Mouse (Mus musculus) thymus, postnatal 0 days (tissue): ENCODE data around the gene Eral1. TPM values are rescaled to one million over a fixed set of nuclear protein-coding genes. Genes with fewer than 3 reads are reported as not detected.

ENCODE experiments used
- DNase-seq: peaks from one replicate; pipeline ENCODE4 v3.0.0-alpha.2; 2015; ENCODE audit warnings: low spot score
- polyA plus RNA-seq: library from polyadenylated mRNA; unstranded; fragments of >200 nt; fragmentation: Nextera tagmentation; extraction: Ambion mirVana; gene quantifications from 2 replicates; pipeline ENCODE4 v1.2.1, GENCODE M21; 2015

The Eral1 gene
- 22.4 and 24.5 TPM in 2 replicates for polyA plus RNA-seq

DNA sequence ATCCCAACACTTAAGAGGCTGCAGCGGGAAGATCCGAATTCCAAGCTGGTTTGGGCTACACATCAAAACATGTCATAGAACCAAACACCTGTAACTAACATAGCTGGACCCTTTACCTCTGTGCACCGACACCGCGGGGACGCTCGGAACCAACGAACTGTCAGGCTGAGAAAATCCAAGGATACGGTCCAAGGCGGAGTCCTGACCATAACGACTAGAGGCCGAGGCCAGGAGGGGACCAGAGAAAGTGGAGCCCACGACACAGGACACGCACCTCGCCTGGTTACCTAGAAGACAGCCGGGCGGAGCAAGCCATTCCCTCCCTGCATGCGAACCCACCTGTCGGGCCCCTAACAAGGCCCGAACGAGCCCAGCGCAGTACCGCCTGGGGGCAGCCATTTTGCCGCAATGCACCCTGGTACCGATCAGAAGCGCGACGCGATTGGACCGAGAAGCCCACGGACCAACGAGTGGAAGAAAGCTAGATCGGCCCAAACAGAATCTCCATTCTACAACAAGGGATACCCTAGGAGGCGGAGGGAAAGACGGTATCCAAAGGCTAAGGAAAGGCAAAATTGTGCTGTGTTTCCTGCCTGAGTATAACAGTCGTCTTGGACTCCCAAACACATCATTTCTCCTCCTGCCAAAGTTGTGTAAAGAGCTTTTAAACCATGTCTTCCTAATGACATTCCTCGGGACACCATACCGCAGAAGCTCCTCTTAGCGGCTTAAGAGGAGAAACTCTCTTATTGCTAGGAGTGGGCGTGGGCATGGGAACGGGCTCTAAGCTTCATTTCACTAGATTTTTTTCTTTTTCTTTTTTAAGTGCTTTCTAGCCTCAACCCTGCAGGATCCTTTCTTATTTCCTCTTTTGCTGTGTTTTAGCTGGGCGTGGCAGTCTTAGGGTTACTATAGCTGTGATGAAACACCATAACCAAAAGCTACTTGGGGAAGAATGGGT, at the start of gene Eral1:
Eral1 (minus strand) TSS at position 423 of the 961 bp plus-strand sequence.
- DNase-seq: peak; percentile 80

DNA sequence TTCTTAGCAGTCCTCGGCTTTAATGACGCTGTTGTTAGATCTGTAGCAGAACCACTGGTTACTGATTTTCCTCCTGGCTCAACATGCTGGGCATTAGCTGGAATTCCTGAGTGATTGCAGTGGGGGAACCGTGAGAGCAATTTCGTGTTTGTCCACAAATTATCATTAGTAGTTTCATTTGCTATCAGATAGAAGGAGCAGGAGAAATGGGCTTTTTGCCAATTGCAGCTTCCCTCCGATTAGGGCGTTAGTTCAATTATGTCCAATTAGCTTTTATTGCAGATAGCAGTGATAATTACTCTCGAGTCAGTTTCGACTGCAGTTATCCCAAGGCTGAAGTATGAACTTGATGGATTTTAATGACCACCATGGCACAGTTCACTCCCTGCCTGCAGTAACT, 49.3 kb upstream of the Eral1 start:
- DNase-seq: no peak

DNA sequence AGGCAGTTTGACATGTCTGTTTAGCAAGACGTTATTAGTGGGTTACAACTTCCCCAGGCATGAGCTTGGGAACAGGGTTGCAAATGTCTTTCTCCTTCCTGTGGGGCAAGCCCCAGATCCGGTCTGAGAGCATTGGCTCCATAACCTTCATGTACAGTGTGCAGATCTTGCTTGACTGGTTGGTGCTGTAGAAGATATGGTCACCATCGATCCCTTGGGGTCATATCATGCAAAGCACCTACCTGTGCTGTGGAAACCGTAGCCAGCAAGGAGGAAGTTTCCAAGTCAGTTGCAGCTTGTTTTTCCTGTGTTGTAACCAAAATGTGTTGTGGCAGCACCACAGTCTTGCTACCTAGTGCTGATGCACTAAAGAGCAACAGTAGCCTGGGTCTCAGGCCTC, 46.6 kb upstream of the Eral1 start:
- DNase-seq: no peak

DNA sequence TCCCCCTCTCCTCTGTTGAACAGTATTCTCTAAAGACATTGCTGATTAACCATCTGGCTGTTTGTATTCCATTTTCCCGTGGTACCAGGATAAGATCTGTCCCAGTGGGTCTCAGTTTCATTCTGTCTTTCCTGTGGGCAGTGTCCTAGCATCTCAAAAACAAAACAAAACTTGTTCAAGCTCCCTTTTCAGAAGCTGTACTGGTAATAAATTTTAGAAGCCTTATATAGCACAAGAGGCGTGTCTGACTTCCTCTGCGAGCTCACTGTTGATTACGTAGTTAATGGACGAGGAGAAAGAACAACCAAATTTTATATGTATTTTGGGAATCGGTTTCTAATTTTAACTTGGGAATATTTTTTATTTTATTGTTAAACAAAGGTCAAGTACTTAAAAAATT, 45.5 kb upstream of the Eral1 start:
- no peak for DNase-seq

DNA sequence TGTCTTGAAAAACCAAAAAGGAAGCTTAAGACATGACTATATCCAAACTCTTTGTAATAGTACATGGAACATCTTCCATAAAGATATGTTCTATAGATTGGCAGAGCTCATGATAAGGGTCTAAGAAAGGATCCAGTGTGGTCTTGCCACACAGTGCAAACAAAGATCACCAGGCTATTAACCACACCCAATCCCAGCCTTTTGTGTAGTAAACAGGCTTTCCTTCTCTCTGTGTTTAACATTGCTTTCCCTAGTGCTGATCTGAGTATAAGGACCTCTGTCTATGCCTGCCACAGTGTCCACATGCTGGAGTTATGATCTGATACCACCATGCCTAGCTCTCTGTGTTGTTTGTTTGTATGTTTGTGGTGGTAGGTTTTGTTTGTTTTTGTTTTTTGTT, 43.6 kb upstream of the Eral1 start:
- DNase-seq: no peak

DNA sequence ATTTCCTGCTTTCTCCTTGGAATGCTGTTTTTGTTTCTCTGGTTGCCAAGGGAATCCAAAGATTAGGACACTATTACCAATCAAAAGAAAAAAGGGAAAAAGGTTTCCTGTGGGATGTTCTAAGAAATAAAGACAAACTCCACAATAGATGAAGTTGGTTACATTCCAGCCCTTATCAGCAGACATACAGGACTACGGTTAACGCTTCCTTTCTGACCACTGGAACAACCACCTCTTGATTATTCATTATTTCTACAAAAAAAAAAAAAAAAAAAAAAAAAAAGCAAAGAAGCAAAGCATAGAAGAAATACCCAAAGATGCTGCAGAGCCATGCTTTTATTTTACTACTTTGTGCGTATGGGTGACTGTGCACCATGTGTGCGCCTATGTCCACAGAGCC, 42.6 kb upstream of the Eral1 start:
- no peak for DNase-seq

DNA sequence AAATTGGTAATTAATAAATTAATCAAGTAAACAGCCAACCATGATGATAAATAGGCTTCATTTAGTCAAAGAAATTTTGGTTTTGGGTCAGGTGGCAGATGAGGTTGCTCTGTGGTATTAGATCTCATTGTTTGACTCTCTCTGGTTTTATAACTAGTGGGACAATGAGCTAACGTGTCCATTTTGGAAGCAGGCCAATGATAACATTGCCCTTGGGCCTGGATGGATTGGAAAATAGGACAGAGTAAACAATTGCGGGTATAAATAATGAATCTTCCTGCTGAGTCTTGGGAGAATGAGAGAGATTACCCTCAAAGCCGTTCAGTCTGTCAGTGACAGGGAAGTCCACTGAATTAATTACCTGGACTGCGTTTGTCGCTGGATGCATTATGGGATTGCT, 41.0 kb upstream of the Eral1 start:
- DNase-seq: no peak

DNA sequence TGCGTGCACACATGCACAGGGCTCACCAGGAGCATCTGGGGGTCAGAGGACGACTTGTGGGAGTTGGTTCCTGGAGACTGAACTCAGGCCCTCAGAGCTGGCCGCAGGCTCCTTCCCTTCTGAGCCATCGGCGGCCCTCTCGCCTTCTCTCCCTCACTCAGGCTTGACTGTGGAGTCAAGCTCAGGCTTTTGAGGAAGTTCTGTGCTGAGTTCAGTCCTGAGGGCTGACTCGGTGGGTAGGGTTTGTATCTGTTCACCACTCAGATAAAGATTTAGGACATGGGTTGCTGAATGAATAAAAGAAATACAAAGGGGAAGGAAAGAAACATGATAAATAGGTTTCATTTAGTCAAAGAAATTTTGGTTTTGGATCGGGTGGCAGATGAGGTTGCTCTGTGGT, 39.7 kb upstream of the Eral1 start:
- DNase-seq: no peak

DNA sequence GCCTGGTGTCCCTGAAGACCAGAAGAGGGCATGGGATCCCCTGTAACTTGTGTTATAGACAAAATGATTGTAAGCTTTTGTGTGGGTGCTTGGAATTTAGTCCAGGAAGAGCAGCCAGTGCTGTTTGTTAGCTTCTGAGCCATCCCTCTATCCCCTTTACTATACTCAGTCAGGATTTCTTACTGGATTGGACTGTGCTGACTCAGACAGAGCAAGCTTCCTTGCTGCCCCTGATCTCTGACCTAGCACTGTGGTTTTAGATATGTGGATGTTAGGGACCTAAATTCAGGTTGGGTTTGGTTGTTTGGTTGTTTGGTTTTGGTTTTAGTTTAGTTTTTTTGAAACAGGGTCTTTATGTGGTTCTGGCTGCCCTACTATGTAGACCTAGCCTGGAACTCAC, 38.3 kb upstream of the Eral1 start:
- no peak for DNase-seq

DNA sequence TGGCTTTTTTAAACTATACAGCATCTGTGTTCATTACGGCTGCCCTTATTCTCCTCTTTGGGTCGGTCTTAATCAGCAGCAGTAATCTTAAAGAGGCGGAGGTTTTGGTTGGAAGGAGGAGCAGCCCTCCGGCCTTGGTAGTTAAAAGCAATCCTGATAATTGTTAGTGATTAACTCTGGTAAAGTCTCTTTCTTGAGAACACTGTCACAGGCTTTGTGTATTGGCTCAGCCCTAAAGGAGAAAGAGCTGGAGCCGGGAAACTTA, 35.9 kb upstream of the Eral1 start:
- no peak for DNase-seq

DNA sequence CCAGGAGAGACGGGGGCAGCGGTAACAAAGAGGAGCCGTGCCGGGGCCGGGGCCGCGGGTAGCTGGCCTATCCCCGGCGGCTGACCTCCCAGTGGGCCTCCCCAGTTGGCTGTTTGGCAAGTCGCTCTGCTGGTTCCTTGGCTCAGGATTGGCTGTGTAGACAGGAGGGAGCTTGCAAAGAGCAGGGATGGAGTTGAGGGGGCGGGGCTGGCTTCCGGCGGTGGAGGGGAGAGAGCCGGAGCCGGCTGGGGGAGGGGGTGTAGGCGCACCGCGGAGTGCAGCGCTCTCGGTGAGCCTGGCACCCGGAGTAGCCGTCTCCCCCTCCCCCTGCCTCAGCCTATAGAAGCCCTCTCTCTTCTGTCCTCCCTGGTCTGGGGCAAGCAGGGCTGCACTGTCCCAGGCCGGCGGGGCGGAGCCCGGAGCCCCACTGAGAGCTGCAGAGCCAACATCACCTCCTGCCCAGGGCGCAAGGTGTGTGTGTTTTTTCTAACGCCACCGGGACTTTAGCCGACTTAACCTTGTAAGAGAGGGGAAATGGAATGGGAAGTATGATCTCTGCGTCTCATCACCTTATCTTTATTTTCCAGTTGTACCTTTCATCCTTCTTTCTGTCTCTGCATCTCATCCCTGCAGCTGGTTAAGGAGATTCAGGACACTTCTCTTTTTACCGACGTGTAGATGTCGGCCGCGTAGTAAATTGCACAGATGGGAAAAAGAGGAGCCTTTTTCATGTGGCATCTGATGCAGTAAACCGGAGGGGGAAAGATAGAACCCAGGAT, 35.4 kb upstream of the Eral1 start:
- peak; percentile 87 for DNase-seq

DNA sequence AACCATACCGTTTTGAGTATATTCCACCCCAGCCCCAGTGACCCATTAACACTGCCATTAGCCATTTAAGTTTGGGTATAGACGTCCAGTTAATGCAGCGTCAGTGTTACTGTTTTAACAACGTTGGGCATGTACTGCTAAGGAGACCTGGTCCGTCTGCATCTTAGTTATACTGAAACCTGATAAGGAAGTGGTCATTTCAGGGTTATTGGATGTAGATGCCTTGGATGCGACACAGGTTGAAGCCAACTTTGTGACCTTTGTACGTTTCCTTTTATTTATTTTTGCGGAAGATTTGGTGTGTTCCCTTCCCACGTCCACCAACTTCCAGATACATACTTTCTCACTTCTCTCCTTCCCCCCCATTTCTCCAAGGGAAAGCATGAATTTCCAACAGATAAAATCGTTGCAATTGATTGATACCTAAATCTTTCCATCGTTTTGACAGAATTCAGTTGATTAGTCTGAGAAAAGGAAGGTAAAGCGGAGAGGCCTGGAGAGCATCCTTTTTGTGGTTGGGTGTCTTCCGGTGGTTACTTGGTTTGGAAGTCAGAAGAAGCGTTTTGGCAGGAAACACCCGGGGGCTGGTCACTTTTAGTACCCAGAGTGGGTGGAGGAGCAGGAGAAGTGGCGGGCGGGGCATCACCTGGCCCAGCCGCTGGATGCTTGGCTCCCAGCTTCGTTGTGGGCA, 34.6 kb upstream of the Eral1 start:
- DNase-seq: no peak

DNA sequence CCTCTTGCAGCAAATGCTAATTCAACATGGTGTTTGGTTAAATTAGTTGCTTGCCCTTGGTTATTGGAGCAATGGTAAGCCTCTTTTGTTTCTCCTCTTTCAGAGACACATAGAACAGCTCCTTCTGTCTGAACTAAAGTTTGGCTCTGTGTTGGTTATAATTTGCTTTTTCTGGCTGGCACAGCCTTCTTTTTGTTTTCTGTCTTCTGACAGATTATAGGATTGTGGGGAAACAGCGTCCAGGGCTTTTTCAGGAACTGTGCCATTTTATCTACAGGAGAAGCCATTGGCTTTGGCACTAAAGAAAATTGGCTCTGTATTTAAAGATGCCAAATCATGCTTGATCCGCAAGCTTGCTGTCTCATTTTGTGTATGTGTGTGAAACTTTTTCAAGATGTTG, 33.4 kb upstream of the Eral1 start:
- no peak for DNase-seq

DNA sequence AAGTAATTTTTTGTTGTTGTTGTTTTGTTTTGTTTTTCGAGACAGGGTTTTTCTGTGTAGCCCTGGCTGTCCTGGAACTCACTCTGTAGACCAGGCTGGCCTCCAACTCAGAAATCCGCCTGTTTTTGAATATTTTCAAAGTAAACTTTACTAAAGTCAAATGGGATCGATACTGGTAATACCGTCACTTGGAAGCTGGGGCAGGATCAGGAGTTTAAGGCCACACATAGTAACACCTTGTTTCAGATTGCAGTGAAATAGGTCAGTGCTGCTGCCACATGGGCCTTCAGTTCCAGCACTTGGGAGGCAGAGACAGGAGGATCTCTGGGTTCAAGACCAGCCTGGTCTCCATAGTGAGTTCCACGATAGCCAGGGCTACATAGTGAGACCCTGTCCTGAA, 24.3 kb upstream of the Eral1 start:
- no peak for DNase-seq

DNA sequence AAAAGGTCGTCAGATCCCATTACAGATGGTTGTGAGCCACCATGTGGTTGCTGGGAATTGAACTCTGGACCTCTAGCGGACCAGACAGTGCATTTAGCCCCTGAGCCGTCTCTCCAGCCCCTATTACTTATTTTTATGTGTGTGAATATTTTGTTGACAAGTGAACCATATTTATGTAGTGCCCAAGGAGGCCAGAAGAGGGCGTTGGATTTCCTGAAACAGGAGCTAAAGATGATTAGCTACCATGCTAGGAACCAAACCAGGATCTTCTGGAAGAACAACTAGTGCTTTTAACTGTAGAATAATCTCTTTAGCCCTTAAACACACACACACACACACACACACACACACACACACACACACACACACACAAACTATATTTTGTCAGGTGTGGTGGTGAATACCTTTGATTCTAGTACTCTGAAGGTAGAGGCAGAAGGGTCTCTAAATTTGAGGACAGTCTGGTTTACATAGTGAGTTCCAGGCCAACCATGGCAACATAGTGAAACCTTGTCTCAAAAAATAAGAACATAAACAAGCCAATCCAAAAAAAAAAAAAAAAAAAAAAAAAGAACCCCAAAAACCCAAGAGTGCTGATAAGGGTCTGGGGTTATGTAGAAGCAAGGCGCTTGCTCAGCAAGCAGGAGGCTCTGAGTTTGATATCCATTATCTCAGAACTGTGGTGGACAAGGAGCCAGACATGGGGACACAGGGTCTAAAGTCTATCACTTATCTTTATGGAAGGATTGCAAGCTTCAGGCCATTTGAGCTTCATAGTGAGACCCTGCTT, 23.0 kb upstream of the Eral1 start:
- DNase-seq: no peak

DNA sequence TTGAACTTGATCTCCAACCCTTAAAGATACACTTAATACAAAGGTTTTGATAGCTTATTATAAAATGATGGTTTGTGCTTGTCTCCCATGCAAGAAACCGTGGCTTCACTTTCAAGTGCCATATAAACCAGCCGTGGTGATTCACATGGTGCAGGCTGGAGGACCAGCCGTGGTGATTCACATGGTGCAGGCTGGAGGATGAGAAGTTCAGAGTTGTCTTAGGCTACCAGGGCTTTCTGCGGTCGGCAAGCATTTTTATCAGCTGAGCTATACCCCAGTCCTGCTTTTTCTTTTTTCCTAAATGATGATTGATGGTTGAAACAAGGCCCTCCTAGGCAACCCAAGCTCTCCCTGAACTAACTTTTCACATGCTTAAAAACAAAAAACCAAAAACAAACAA, 22.0 kb upstream of the Eral1 start:
- no peak for DNase-seq

DNA sequence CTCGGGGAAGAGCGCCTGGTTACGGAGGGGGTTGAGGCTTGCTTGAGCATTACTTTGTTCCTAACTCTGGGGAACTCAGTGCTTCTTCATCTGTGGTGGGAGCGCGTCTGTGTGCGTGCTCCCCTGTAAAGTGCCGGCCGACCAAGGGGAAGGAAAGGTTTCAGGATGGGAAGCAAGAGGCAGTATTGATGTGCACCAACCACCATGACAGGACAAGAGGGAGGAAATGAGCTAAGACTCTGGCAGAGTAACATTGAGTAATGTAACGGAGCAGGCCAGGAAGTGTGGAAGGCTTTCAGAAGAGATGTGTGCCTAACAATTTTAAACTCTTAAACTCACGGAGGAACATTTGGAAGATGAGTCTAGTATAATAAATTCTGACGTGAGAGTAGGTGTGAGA, 20.6 kb upstream of the Eral1 start:
- no peak for DNase-seq

DNA sequence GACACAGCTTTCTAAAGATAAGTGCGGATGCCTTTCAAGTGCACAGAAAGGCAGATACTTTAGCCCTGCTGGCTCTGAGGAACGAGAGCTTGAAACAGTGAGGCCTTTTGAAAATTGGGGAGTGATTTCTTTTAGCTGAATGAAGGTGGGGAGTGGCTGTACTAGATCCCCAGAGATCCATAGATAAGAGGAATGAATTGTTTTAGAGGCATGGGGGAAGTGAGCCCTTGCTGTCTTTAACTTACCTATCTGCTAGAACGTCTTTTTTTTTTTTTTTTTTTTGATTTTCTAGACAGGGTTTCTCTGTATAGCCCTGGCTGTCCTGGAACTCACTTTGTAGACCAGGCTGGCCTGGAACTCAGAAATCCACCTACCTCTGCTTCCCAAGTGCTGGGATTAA, 16.9 kb upstream of the Eral1 start:
- DNase-seq: no peak

DNA sequence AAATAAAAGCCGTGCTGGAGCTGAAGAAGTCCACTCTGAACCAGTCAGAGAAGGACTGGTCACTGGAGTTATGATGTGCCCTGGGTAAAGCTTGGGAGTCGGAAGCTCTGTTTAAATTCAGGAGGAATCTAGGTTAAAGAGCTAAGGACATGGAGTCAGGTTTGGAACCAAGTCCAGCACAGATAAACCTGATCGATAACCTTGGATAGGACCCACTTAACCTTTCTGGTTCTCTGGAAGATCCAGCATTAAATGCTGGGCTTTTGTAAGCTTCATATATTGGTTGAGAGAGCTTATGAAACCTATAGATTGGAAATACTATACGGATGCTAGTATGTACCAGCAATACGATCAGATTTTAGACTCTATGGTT, 14.9 kb upstream of the Eral1 start:
- DNase-seq: no peak

DNA sequence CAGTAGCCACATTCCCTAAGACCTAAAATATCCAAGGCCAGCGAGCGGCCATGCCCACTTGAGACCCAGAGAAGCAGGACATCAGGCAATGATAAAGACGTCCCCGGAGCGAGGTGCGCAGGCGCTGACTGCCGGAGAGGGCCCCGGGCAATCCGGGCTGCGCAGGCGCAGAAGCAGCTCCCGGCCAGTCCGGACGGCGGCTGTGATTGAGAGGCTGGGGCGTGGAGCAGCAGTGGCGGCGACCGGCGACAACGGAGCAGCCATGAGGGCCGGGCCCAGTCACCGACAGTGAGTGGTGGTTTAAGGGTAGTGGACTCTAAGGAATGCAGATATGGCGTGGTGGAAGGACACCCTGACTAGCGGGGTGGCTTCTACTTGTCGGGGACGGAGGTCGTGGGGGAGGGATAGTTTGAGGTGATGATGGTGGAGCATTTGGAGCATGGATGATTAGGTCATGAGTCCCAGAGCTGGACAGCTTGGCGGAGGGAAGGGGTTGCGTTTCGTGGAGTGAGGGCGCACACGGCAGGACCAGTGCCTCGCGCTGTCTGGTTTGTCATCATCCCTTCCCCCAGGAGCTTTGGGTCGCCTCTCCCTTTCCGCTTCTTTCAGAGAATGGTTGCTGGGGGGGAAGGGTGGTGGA, 14.4 kb upstream of the Eral1 start, which contains the start of gene Fam222b:
Fam222b (plus strand) TSS at position 157 of the 640 bp plus-strand sequence.
- peak; percentile 88 for DNase-seq

DNA sequence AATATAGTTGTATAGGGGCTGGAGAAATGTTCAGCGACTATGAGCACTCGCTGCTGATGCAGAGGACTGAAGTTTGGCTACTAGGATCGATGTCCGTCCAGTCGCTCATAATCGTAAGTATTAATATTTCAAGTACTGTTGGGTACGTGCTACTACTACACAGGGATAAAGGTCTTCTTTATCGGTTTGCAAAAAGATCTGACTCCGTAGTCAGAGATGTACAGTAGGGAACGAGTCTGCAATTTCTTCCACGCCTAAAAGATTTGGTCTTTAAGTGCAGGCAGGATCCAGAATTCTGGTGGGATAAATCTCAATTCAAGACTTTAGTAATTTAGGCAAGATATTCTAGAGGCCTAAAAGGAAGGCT, 13.9 kb upstream of the Eral1 start:
- no peak for DNase-seq
